Mouse (Mus musculus): ENCODE data around the gene Olfr411. TPM values are rescaled to one million over a fixed set of nuclear protein-coding genes. Genes with fewer than 3 reads are reported as not detected.

Olfr411 gene
- polyA plus RNA-seq (2012; rRNA removed), result not detected in 2 replicates

DNA sequence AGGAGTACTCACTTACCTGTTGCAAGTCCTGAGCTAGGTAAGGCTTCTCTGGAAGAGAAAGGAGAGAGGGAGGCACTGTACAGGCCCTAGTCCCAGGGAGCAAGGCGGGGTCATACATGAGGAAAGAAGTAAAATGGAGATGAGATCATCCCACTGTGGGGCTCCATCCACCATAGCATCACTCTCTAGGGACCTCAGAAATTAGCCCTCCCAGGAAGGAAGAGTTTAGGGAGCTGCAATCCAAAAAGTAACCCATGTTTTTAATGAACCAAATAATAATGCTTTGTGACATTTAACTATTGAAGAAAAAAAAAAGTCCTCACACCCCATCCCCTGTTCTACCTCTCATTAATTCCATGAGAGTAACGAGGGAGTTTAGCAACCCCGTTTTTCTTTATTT lies at the start of gene Olfr411:
Gene Olfr411 (minus strand): TSS at position 101 of the 400 bp plus-strand sequence.

DNA sequence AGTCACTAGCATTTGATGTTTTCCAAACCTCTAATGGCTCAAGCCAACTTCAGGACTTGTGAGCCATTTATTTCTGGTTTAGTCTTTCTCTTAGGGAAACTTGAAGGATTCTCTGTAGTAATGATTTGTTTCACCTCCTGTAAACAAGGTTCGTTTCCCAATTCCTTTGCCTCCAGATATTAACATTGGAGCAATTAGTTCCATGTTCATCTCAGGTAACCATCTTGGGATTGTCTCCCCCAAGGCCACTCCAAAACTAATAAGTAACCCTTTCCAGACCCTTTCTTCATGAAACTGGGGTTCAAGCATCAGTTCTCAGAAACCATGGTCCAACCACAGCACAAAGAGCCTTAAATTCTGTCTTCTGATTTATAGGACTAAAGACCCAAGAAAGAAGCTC lies 9.3 kb upstream of the Olfr411 start, which contains the start of gene Olfr412:
Gene Olfr412 (plus strand): TSS at position 301 of the 400 bp plus-strand sequence.

DNA sequence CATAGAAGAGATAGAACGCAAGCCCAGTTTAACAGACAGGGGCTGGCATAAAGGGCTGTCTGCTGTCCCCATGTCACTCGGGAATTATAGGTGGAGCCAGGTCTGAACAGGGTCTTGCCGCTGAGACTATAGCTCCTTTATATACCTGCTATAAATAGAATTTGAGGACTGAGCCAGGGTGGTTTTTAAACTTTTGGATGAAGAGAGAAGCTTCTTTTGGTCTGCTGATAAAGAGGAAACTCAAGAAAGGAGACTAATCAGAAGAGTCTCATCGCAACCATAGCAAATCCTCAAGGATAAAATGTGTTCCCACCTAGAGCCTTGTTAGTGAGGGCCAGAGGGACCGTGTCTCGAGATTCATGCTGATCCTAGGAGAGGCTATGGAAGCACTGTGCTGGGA lies 14.5 kb downstream of the Olfr411 start, which contains the start of gene Olfr410:
Gene Olfr410 (minus strand): TSS at position 101 of the 400 bp plus-strand sequence.

Other genes with a start within 250 kb of the Olfr411 start
- gene Olfr401, start 238.9 kb downstream of the Olfr411 start, polyA plus RNA-seq (2012; rRNA removed), result not detected in 2 replicates
- gene Olfr402, start 199.1 kb downstream of the Olfr411 start, polyA plus RNA-seq (2012; rRNA removed), result not detected in 2 replicates
- not detected in 2 replicates for gene Olfr403, start 166.4 kb downstream of the Olfr411 start, polyA plus RNA-seq (2012; rRNA removed)
- gene Olfr43, start 141.3 kb downstream of the Olfr411 start, polyA plus RNA-seq (2012; rRNA removed), result not detected in 2 replicates
- not detected in 2 replicates for gene Olfr406, start 92.8 kb downstream of the Olfr411 start, polyA plus RNA-seq (2012; rRNA removed)
- gene Olfr59, start 68.9 kb downstream of the Olfr411 start, polyA plus RNA-seq (2012; rRNA removed), result not detected in 2 replicates
- gene Olfr410, start 14.6 kb downstream of the Olfr411 start, polyA plus RNA-seq (2012; rRNA removed), result not detected in 2 replicates
- not detected in 2 replicates for gene Olfr412, start 9.4 kb upstream of the Olfr411 start, polyA plus RNA-seq (2012; rRNA removed)

Measured in ovary, adult 2 months (tissue).